Mouse (Mus musculus) right cerebral cortex, adult 2 months (tissue): ENCODE measurements around the gene Mcm3ap.

Experiments
- DNase-seq, 2 experiments: peaks; one replicate each; pipeline ENCODE4 v3.0.0; 2021 to 2022; ENCODE audit warnings: low spot score in 2 of 2

The Mcm3ap gene

GRCm38 (mm10) chr10:76468203-76469162 lies at the start of gene Mcm3ap, which contains the start of gene Ybey:
TSS of gene Mcm3ap (plus strand) at chr10:76468927.
TSS of gene Ybey (minus strand) at chr10:76469114.
- peak; percentile 91 for DNase-seq

- no peak for DNase-seq
Observed at GRCm38 (mm10) chr10:76425674-76426073, 43.1 kb upstream of the Mcm3ap start.

- no peak for DNase-seq
Observed at GRCm38 (mm10) chr10:76433925-76434324, 34.8 kb upstream of the Mcm3ap start.

GRCm38 (mm10) chr10:76439107-76439890 lies 29.4 kb upstream of the Mcm3ap start:
- DNase-seq, result no peak

DNA sequence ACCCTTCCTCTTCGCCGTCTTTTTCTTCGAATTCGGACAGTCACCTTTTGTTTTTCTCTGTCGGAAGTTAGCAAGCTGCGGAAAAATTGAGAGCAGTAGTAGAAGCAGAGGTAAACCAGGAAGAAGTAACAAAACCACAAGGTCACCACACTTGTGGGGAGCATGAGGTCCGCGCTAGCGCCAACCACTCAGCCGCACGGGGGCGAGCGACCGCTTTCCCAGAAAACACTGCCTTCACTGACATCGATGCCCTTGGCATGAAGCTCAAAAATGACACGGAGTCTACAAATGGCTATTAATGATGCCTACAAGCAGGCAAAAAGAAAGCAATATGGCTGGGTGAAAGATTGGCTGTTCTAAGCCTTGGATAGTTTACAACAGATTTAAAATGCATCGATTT lies 28.4 kb upstream of the Mcm3ap start, which contains the start of gene AC141477.1:
Gene AC141477.1 (minus strand): TSS at position 164 of the 400 bp plus-strand sequence.
- no peak for DNase-seq

- peak; percentile 96 for DNase-seq
Observed at GRCm38 (mm10) chr10:76442178-76443088, 26.3 kb upstream of the Mcm3ap start, which contains the start of gene Pcnt. TSS of gene Pcnt (minus strand) at chr10:76442786.

DNA sequence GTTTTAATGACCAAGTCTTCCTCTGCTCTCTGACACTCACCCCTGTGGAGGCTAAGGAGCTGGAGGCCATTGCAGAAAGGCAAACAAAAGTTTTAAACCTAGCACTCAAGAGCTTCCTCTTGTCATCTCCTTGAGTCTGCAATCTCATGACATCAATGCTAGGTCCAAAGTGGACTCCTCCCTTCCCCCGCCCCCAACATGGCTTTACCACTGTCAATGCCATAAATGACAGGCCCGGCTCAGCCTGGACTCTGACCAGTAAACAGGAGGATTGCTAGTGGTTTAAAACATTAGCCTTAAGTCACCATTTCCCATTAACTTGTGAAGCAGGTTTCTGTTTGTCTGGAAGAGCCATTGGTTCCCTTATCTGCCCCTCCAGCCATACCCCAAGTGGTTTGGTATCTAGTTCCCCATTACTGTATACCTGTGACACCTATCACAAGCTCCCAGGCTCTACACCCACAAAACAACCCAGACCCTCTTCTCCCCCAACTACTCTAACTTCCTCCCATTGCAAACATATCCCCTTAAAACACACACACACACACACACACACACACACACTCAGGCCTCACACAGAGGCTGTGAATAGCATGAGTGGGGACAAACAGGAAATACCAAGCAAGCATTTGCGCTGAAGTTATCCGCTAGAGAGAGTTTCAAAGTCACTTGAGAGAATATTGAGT lies 22.6 kb upstream of the Mcm3ap start:
- DNase-seq, result no peak

DNA sequence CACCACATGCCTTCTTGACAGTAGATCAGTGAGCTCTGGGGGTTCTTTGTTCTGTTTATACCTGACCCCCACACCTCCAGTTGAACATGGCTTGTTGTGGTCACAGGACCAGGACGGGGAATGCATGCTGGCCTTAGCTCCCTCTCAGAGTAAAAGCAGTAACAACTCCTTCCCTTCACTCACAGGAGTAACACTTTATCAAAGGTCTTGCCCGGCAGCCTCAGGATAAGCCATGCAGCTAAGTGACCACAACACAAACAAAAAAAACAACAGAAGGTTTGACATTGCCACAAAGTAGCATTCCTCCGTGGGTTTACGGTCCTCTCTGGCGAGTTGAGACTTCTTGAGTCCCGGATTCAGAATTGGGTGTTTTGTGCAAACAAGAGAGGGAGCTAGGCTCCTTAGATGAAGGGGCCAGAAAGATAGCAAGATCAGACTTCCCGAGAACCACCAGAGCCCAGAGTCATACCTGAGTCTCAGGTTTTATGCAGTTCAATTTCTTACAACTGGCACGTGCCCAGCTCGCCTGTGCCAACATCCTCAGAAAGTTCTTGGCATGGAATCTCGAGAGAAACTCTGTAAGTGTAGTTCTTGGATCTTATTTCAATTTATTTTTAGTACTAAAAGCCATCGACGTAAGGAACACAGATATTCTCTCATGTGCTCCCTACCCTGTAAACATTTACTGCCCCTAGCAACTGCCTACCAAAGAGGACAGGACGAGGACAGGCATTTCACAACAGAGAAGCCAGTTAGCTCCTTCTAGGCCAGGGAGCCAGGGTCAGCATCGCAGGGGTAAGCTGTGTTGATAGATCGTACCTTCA lies 21.1 kb upstream of the Mcm3ap start:
- DNase-seq, result no peak

GRCm38 (mm10) chr10:76448851-76449250 lies 19.9 kb upstream of the Mcm3ap start, which contains the start of gene 2610028H24Rik:
TSS of gene 2610028H24Rik (plus strand) at chr10:76449081.
- DNase-seq, result no peak

DNA sequence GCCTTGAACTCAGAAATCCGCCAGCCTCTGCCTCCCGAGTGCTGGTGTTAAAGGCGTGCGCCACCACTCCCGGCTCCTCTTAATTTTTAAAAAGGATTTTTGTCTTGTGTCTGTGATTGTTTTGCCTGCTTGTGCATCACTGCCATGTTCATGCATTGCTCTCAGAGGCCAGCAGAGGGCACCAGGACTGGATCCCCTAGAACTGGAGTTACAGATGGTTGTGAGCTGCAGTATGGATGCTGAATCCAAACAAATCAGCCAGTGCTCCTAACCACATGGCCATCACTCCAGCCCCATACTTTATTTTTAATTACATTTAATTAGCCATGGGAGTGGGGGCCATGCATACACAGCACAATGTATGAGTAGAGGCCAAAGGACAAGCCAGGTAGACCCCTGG lies 13.4 kb upstream of the Mcm3ap start:
- peak; percentile 62 to 66 for DNase-seq

DNA sequence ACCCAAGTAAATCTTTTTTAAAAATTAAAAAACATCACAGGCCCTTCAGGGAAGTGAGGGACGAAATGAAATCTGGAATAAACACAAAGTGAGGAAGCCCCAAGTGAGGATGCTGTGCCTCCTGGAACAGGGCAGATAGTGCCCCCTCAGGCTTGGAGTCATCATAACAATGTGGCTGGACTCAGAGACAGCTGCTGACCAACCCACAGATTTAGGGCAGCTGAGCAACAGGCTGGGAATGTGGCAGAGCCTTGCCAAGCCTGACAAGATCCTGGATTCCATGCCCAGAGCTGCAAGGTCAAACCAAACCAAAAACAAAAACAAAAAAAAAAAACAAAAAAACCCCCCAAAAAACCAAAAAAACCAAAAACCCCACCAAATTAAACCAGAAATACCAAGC lies 7.5 kb upstream of the Mcm3ap start:
- DNase-seq, result no peak

GRCm38 (mm10) chr10:76462312-76462711 lies 6.4 kb upstream of the Mcm3ap start:
- DNase-seq, result peak; percentile 20 to 25

DNA sequence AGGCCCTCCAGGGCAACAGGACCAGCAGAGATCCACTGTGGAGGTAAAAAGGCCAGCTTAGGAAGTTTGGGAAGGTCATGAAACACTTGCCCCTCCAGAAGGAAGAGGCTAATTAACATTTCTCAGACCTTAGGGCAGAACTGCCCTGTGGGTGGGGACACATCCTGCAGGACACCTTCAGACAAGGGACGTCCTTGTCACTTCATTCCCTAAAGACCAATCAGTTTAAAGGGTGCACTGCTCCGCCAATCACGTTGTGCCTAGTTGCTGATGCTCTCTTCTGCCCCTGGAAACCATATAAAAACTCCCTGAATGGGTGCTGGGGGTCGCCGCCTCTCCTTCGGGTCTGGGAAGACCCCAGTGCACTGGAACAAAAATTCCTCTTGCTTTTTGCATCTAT lies 6.0 kb upstream of the Mcm3ap start:
- no peak for DNase-seq

DNA sequence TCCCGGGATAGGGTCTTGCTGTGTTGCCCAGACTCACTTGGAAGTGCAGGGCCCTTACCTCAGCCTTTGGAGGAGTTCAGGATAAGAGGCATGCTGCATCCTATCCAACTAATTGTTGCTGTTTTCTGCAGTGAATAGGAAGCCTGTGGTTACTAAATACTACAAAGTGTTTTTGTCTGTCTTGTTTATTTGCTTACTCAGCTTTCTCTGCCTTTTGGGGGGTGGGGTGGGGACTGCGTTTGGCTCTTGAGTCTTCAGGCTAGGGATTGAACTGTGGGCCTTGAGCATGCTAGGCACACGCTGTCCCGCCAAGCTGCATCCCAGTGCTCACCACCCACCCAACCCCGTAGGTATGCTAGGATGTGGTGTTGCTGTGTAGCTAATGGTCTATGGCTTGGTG lies 5.0 kb downstream of the Mcm3ap start:
- DNase-seq, result no peak

DNA sequence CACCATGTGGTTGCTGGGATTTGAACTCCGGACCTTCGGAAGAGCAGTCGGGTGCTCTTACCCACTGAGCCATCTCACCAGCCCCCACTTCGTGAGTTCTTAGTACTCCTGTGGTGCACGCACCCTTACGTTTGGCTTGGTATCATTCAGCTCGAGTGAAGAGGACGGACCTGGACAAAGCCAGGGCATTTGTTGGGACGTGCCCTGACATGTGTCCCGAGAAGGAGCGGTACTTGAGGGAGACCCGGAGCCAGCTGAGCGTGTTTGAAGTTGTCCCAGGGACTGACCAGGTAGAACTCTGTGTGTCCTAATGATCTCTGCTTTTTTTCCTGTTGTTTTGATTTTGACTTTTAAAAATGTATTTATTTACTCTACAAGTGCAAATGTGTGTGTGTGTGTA lies 12.1 kb downstream of the Mcm3ap start:
- DNase-seq, result no peak

GRCm38 (mm10) chr10:76481480-76481879 lies 12.8 kb downstream of the Mcm3ap start:
- no peak for DNase-seq

DNA sequence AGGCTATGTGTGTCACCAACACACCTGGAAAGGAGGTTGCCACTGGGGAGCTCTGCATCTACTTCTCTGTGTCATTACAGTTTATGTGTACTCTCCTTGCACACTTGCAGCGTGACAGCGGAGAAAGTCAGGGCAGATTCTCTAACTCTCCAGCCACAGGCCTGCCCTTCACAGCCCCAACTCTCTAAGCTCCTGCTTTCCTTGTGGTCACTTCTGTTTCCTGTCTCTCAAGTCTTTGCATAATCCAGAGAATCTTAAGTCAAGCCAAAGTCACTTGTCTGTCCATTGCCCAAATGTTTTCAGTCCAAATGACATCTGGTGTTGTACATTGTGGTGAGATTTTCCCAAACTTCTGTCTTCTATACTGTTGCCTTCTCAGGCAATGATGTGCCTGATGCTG lies 17.6 kb downstream of the Mcm3ap start:
- DNase-seq, result no peak

DNA sequence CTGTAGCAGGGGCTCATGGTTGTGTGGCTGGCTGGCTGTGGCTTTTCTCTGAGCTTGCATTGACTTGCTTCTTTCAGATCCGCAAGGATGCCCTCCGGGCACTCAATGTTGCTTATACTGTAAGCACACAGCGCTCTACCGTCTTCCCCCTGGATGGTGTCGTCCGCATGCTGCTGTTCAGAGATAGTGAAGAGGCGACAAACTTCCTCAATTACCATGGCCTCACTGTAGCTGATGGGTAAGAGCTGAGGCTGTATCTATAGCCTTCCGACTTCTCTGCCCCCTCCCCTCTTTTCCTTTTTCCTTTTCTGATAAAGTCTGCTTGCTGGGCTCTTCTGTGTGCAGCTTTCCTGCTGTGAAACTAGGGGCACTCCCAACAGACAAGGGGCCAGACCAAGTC lies 19.5 kb downstream of the Mcm3ap start:
- no peak for DNase-seq

- DNase-seq, result no peak
Observed at GRCm38 (mm10) chr10:76489205-76489604, 20.5 kb downstream of the Mcm3ap start.

DNA sequence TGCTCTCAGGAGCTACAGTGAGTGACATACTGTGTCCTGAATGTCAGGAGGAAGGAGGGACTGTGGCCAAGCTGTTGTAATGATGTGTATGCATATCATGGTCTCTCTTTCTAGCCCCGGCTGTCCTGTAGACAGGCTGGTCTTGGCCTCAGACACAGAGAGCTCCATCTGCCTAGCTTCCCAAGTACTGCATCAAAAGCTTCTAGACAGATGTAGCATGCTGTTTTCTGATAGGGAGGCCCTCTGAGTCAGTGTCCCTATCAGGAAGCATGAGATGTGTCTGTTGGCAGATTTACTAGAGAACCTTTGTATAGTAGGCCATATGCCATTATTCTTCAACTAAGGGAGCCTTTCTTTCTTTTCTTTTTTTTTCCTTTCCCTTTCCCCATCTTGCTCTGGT lies 24.8 kb downstream of the Mcm3ap start:
- no peak for DNase-seq
